Mouse (Mus musculus) C2C12 (cell line): ENCODE measurements around the gene Relt. TPM values are rescaled to one million over a fixed set of nuclear protein-coding genes. Genes with fewer than 3 reads are reported as not detected.

Experiments used
- H3K27me3 ChIP-seq: one replicate; pipeline ENCODE4 v1.6.1; 2011; ENCODE audit not compliant: control insufficient read depth, insufficient read depth, insufficient read length
- H3K36me3 ChIP-seq: one replicate; pipeline ENCODE4 v1.6.1; 2011; ENCODE audit not compliant: control insufficient read depth, insufficient read depth
- H3K4me3 ChIP-seq: one replicate; pipeline ENCODE4 v1.5.1; 2011; ENCODE audit warnings: mild to moderate bottlenecking, control low read depth; ENCODE audit not compliant: poor library complexity, insufficient read depth, severe bottlenecking
- H3K79me2 ChIP-seq: one replicate; pipeline ENCODE4 v1.6.1; 2011; ENCODE audit not compliant: control insufficient read depth, insufficient read depth
- H3K79me3 ChIP-seq: one replicate; pipeline ENCODE4 v1.6.1; 2011; ENCODE audit warnings: low read depth, control low read depth
- H3ac ChIP-seq: one replicate; pipeline ENCODE3; 2011; ENCODE audit warnings: low read depth; ENCODE audit not compliant: control insufficient read depth, insufficient read length
- CEBPB ChIP-seq: IDR thresholded peaks from one replicate; pipeline ENCODE4 v1.6.1; 2011; ENCODE audit warnings: low read depth, mild to moderate bottlenecking, control low read depth, moderate library complexity
- CTCF ChIP-seq: IDR thresholded peaks from one replicate; pipeline ENCODE4 v1.5.1; 2011; ENCODE audit not compliant: control insufficient read depth, insufficient read depth, insufficient read length
- FOSL1 ChIP-seq: IDR thresholded peaks from one replicate; pipeline ENCODE4 v1.8.0; 2011; ENCODE audit warnings: mild to moderate bottlenecking, low read length; ENCODE audit not compliant: poor library complexity, insufficient read depth, severe bottlenecking
- MAX ChIP-seq: IDR thresholded peaks from one replicate; pipeline ENCODE4 v1.6.1; 2011; ENCODE audit warnings: mild to moderate bottlenecking, control low read depth
- MYOD1 ChIP-seq: IDR thresholded peaks from one replicate; pipeline ENCODE4 v1.6.1; 2011; ENCODE audit warnings: low read depth; ENCODE audit not compliant: control insufficient read depth, insufficient read length
- MYOG ChIP-seq: IDR thresholded peaks from one replicate; pipeline ENCODE4 v1.6.1; 2011; ENCODE audit not compliant: control insufficient read depth, insufficient read length; ENCODE audit errors: extremely low read depth
- USF1 ChIP-seq: IDR thresholded peaks from one replicate; pipeline ENCODE4 v1.6.1; 2011; ENCODE audit warnings: low read depth, mild to moderate bottlenecking, control low read depth, moderate library complexity
- microRNA-seq: library from miRNA; unstranded; fragments of <30 nt; microRNA quantifications from one replicate; pipeline ENCODE4, GENCODE M21; 2019; ENCODE audit warnings: borderline microRNAs expressed
- polyA plus RNA-seq: library from polyadenylated mRNA; unstranded; fragments of >200 nt; fragmentation: generic; extraction: Trizol; gene quantifications from one replicate; pipeline ENCODE4 v1.2.1, GENCODE M21; 2012; ENCODE audit warnings: missing spikeins

The Relt gene
- polyA plus RNA-seq, 1 experiment = 23.7 TPM

- Histone ChIP-seq H3K79me3 (no peaks in the 10 kb centered on the region), H3K79me2 (no peaks in the 10 kb centered on the region), H3ac (no peak overlapping the region), H3K27me3 (no peaks in the 10 kb centered on the region), H3K4me3 (no peak overlapping the region), H3K36me3 (no peaks in the 10 kb centered on the region)
- TF ChIP-seq CEBPB = no peak
- TF ChIP-seq USF1 = no peak
- TF ChIP-seq MAX = no peak
- TF ChIP-seq FOSL1 = no peak
- TF ChIP-seq MYOG = no peak
- no peak for TF ChIP-seq CTCF
- TF ChIP-seq MYOD1 = no peak
Observed at GRCm38 (mm10) chr7:100815900-100816570, 47.2 kb downstream of the Relt start.

- Histone ChIP-seq H3K4me3 (no peak overlapping the region), H3K79me2 (no peaks in the 10 kb centered on the region), H3K79me3 (no peaks in the 10 kb centered on the region), H3K36me3 (no peaks in the 10 kb centered on the region), H3K27me3 (no peaks in the 10 kb centered on the region), H3ac (no peak overlapping the region)
- TF ChIP-seq USF1 = no peak
Observed at GRCm38 (mm10) chr7:100812641-100813040, 50.6 kb downstream of the Relt start.

- Histone ChIP-seq H3K4me3 (no peak overlapping the region), H3K79me3 (no peaks in the 10 kb centered on the region), H3K79me2 (no peaks in the 10 kb centered on the region), H3K36me3 (no peaks in the 10 kb centered on the region), H3K27me3 (no peaks in the 10 kb centered on the region), H3ac (no peak overlapping the region)
- TF ChIP-seq FOSL1 = no peak
- TF ChIP-seq CTCF = no peak
- TF ChIP-seq CEBPB = no peak
- no peak for TF ChIP-seq MYOG
- no peak for TF ChIP-seq MAX
- no peak for TF ChIP-seq MYOD1
- no peak for TF ChIP-seq USF1
Observed at GRCm38 (mm10) chr7:100811912-100812311, 51.3 kb downstream of the Relt start.

- no peaks in the 10 kb centered on the region for H3K79me3 ChIP-seq
- no peak for TF ChIP-seq CTCF
- no peak for TF ChIP-seq MYOD1
- no peak for TF ChIP-seq MAX
- no peak for TF ChIP-seq USF1
- TF ChIP-seq CEBPB = no peak
- no peak for TF ChIP-seq MYOG
- TF ChIP-seq FOSL1 = no peak
- no peaks in the 10 kb centered on the region for H3K27me3 ChIP-seq
- H3K79me2 ChIP-seq = no peaks in the 10 kb centered on the region
- H3K36me3 ChIP-seq = no peaks in the 10 kb centered on the region
- H3K4me3 ChIP-seq = no peak overlapping the region
- no peak overlapping the region for H3ac ChIP-seq
Observed at GRCm38 (mm10) chr7:100805391-100805790, 57.9 kb downstream of the Relt start.

GRCm38 (mm10) chr7:100798810-100799209, 64.4 kb downstream of the Relt start:
- no peaks in the 10 kb centered on the region for H3K79me2 ChIP-seq
- H3K27me3 ChIP-seq = no peaks in the 10 kb centered on the region
- H3K79me3 ChIP-seq = no peaks in the 10 kb centered on the region
- H3ac ChIP-seq = no peak overlapping the region
- no peak for TF ChIP-seq FOSL1
- TF ChIP-seq USF1 = no peak
- no peak for TF ChIP-seq MYOD1
- TF ChIP-seq CTCF = no peak
- TF ChIP-seq CEBPB = no peak
- no peak for TF ChIP-seq MAX
- no peak for TF ChIP-seq MYOG
- no peak overlapping the region for H3K4me3 ChIP-seq
- H3K36me3 ChIP-seq = no peaks in the 10 kb centered on the region

Small RNA genes lying within 50 kb of the gene (microRNA-seq; reads per million reads assigned to microRNA genes)
- 122 reads per million, percentile 75 among the genes with 10 or more reads in this experiment for gene Mir3102

Other genes with a start within 250 kb of the Relt start
- gene Plekhb1, start 201.0 kb downstream of the Relt start, polyA plus RNA-seq = 0.94 TPM
- gene Fam168a, start 156.8 kb downstream of the Relt start, polyA plus RNA-seq = 30.5 TPM
- gene Arhgef17, start 68.7 kb upstream of the Relt start, polyA plus RNA-seq = 35.4 TPM
- gene P2ry6, start 111.2 kb upstream of the Relt start, polyA plus RNA-seq = 0.04 TPM
- gene P2ry2, start 149.4 kb upstream of the Relt start, polyA plus RNA-seq = 4.5 TPM
- 2.4 TPM for gene Fchsd2, start 229.4 kb upstream of the Relt start, polyA plus RNA-seq